Mouse (Mus musculus): Measurements from ENCODE around the gene Ctla4.

DNA sequence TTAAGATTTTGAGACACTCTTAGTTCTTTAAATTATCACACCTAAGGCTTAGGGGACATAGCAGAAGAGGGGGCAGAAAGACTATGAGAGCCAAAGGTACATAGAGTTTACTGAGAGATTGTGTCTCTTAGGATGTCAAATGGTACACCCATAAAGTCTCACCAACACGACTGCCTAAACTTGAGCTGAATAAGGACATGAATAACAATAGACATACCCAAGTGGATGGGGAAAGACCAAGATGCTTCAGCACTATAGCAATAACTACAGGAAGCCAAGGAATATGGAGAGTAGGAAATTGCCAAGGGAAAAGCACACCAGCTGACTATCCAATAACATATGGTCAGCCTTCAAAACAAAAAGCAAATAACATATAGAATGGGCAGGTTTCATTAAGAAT lies 22.9 kb downstream of the Ctla4 start:
- TF ChIP-seq POLR2A (IDR thresholded peaks at IDR 0.05; ENCODE audit: control insufficient read depth, extremely low read depth, insufficient read depth, low read length, poor library complexity) (no peak), CTCF (IDR thresholded peaks at IDR 0.05; ENCODE audit: borderline replicate concordance, control insufficient read depth, extremely low read depth, insufficient read depth, low read length, poor library complexity) (no peak)

Data from thymus, adult 2 months (tissue).